Mouse (Mus musculus) C2C12 (cell line): ENCODE results near the gene Gnat1. TPM values are rescaled to one million over a fixed set of nuclear protein-coding genes. Genes with fewer than 3 reads are reported as not detected.

Experiments used
- H3K27me3 ChIP-seq: one replicate; pipeline ENCODE4 v1.6.1; 2011; ENCODE audit not compliant: control insufficient read depth, insufficient read depth, insufficient read length
- H3K36me3 ChIP-seq: one replicate; pipeline ENCODE4 v1.6.1; 2011; ENCODE audit not compliant: control insufficient read depth, insufficient read depth
- H3K4me3 ChIP-seq: one replicate; pipeline ENCODE4 v1.5.1; 2011; ENCODE audit warnings: mild to moderate bottlenecking, control low read depth; ENCODE audit not compliant: poor library complexity, insufficient read depth, severe bottlenecking
- H3K79me2 ChIP-seq: one replicate; pipeline ENCODE4 v1.6.1; 2011; ENCODE audit not compliant: control insufficient read depth, insufficient read depth
- H3K79me3 ChIP-seq: one replicate; pipeline ENCODE4 v1.6.1; 2011; ENCODE audit warnings: low read depth, control low read depth
- H3ac ChIP-seq: one replicate; pipeline ENCODE3; 2011; ENCODE audit warnings: low read depth; ENCODE audit not compliant: control insufficient read depth, insufficient read length
- CEBPB ChIP-seq: IDR thresholded peaks from one replicate; pipeline ENCODE4 v1.6.1; 2011; ENCODE audit warnings: low read depth, mild to moderate bottlenecking, control low read depth, moderate library complexity
- CTCF ChIP-seq: IDR thresholded peaks from one replicate; pipeline ENCODE4 v1.5.1; 2011; ENCODE audit not compliant: control insufficient read depth, insufficient read depth, insufficient read length
- FOSL1 ChIP-seq: IDR thresholded peaks from one replicate; pipeline ENCODE4 v1.8.0; 2011; ENCODE audit warnings: mild to moderate bottlenecking, low read length; ENCODE audit not compliant: poor library complexity, insufficient read depth, severe bottlenecking
- MAX ChIP-seq: IDR thresholded peaks from one replicate; pipeline ENCODE4 v1.6.1; 2011; ENCODE audit warnings: mild to moderate bottlenecking, control low read depth
- MYOD1 ChIP-seq: IDR thresholded peaks from one replicate; pipeline ENCODE4 v1.6.1; 2011; ENCODE audit warnings: low read depth; ENCODE audit not compliant: control insufficient read depth, insufficient read length
- MYOG ChIP-seq: IDR thresholded peaks from one replicate; pipeline ENCODE4 v1.6.1; 2011; ENCODE audit not compliant: control insufficient read depth, insufficient read length; ENCODE audit errors: extremely low read depth
- USF1 ChIP-seq: IDR thresholded peaks from one replicate; pipeline ENCODE4 v1.6.1; 2011; ENCODE audit warnings: low read depth, mild to moderate bottlenecking, control low read depth, moderate library complexity
- polyA plus RNA-seq: library from polyadenylated mRNA; unstranded; fragments of >200 nt; fragmentation: generic; extraction: Trizol; gene quantifications from one replicate; pipeline ENCODE4 v1.2.1, GENCODE M21; 2012; ENCODE audit warnings: missing spikeins

The Gnat1 gene
- polyA plus RNA-seq, 1 experiment: 0.01 TPM

GRCm38 (mm10) chr9:107646975-107647374 is 32.5 kb downstream of the Gnat1 start:
- H3K36me3 ChIP-seq: no peaks in the 10 kb centered on the region

GRCm38 (mm10) chr9:107645577-107645976 is 33.9 kb downstream of the Gnat1 start:
- TF ChIP-seq CEBPB: no peak
- TF ChIP-seq FOSL1: no peak
- TF ChIP-seq MAX: no peak
- no peak for TF ChIP-seq MYOD1
- TF ChIP-seq CTCF: peak; percentile 57
- TF ChIP-seq MYOG: no peak
- Histone ChIP-seq H3ac (peak overlapping the region; percentile 29), H3K36me3 (no peaks in the 10 kb centered on the region), H3K79me3 (no peaks in the 10 kb centered on the region), H3K79me2 (no peaks in the 10 kb centered on the region), H3K4me3 (no peak overlapping the region), H3K27me3 (peaks cover 3% of the 10 kb centered on the region)

More at GRCm38 (mm10) chr9:107646975-107647374, 32.5 kb downstream of the Gnat1 start:
- Histone ChIP-seq H3K79me3 (no peaks in the 10 kb centered on the region), H3K79me2 (no peaks in the 10 kb centered on the region), H3K27me3 (peaks cover 3% of the 10 kb centered on the region), H3ac (no peak overlapping the region), H3K4me3 (no peak overlapping the region)
- TF ChIP-seq CTCF (no peak), CEBPB (no peak), USF1 (no peak), MAX (no peak), MYOD1 (no peak), MYOG (no peak), FOSL1 (no peak)

GRCm38 (mm10) chr9:107645153-107645510 is 34.4 kb downstream of the Gnat1 start:
- no peaks in the 10 kb centered on the region for H3K79me2 ChIP-seq
- H3K27me3 ChIP-seq: peaks cover 3% of the 10 kb centered on the region
- no peak overlapping the region for H3ac ChIP-seq
- H3K36me3 ChIP-seq: no peaks in the 10 kb centered on the region
- TF ChIP-seq MYOG (no peak), USF1 (no peak), CEBPB (no peak), CTCF (no peak), MAX (no peak), MYOD1 (no peak), FOSL1 (no peak)
- H3K4me3 ChIP-seq: peak overlapping the region; percentile 25
- H3K79me3 ChIP-seq: no peaks in the 10 kb centered on the region

GRCm38 (mm10) chr9:107644495-107645152 is 34.9 kb downstream of the Gnat1 start:
- Histone ChIP-seq H3ac (peak overlapping the region; percentile 58), H3K79me2 (no peaks in the 10 kb centered on the region), H3K79me3 (no peaks in the 10 kb centered on the region), H3K4me3 (peak overlapping the region; percentile 25), H3K27me3 (no peaks in the 10 kb centered on the region), H3K36me3 (no peaks in the 10 kb centered on the region)
- TF ChIP-seq CTCF: peak; percentile 96
- no peak for TF ChIP-seq FOSL1
- no peak for TF ChIP-seq CEBPB

GRCm38 (mm10) chr9:107643544-107644214 is 35.8 kb downstream of the Gnat1 start:
- Histone ChIP-seq H3K36me3 (no peaks in the 10 kb centered on the region), H3ac (no peak overlapping the region), H3K79me3 (no peaks in the 10 kb centered on the region), H3K4me3 (no peak overlapping the region), H3K27me3 (no peaks in the 10 kb centered on the region), H3K79me2 (no peaks in the 10 kb centered on the region)
- TF ChIP-seq MYOG (no peak), MAX (no peak), CEBPB (no peak), USF1 (no peak), CTCF (no peak), MYOD1 (no peak), FOSL1 (no peak)

GRCm38 (mm10) chr9:107641666-107642065 is 37.8 kb downstream of the Gnat1 start:
- no peak overlapping the region for H3ac ChIP-seq

More at GRCm38 (mm10) chr9:107641666-107642065, 37.8 kb downstream of the Gnat1 start:
- Histone ChIP-seq H3K36me3 (no peaks in the 10 kb centered on the region), H3K79me2 (no peaks in the 10 kb centered on the region), H3K27me3 (no peaks in the 10 kb centered on the region), H3K4me3 (no peak overlapping the region), H3K79me3 (no peaks in the 10 kb centered on the region)
- TF ChIP-seq MYOG (no peak), MAX (no peak), CEBPB (no peak), FOSL1 (no peak), CTCF (no peak), MYOD1 (no peak), USF1 (no peak)
